Mouse (Mus musculus) liver, embryonic 14.5 days (tissue): ENCODE data around the gene Serpinc1.

Experiments
- CTCF ChIP-seq: IDR thresholded peaks from 2 replicates; pipeline ENCODE4 v1.5.1; 2016; ENCODE audit warnings: antibody characterized with exemption, low read depth, control low read depth
- EP300 ChIP-seq: IDR thresholded peaks from 2 replicates; pipeline ENCODE4 v1.6.1; 2016; ENCODE audit warnings: antibody characterized with exemption, low read depth

DNA sequence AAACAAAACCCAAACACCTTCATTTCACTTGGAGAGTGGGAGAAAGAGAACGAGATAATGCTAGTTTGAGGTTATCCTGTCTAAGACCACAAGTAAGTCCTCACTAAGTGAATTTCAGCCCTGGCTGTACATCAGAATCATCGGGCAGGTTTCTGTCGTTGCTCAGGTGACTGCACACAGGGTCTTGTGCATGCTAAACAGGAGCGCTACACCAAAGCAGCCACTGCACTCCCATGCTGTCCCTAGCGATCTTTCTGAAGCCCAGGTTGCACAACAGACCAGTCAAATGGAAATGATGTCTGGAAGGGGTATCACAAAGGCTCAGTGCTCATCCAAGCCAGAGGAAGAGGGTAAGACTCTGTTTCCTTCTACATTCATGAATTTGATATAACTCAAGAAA, 28.1 kb downstream of the Serpinc1 start:
- TF ChIP-seq CTCF (no peak), EP300 (no peak)
